Mouse (Mus musculus): ENCODE data around the gene Pcif1. TPM values are rescaled to one million over a fixed set of nuclear protein-coding genes. Genes with fewer than 3 reads are reported as not detected.

The Pcif1 gene
- polyA plus RNA-seq, 1 experiment from 2014 or later = 53.4 TPM

DNA sequence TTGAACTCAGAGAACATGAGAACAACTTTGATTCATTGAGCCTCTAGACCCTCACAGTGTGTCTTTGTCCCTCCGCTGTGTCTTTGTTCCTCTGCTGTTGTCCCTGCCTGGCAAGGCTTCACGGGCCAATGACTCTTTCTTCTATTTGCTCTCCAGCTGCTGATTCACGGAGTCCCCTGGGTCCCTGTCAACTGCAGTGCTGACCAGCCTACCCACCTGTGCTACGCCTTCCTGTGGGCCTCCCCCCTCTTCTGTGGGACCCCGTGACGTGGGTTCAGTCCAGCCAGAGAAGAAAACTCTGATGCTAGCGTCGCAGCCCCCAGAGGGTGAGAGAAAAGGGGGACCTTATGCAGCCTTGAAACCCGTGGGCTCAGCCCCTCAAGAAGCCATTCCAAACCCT is 3.5 kb downstream of the Pcif1 start:
- 85% methylated on average over 9 of the region's 9 CpGs for WGBS
- H3K36me3 ChIP-seq = peaks cover 36% of the 10 kb centered on the region
- H3K4me1 ChIP-seq (replicated peaks) = peaks cover 28% of the 10 kb centered on the region
- ATAC-seq (replicated peaks; ENCODE audit: insufficient number of reproducible peaks, insufficient read depth, low FRiP score, low read depth) = no peak
- no peaks in the 10 kb centered on the region for H3K27me3 ChIP-seq
- no peak overlapping the region for H3K4me3 ChIP-seq
- H3K27ac ChIP-seq = no peak overlapping the region
- H3K4me2 ChIP-seq = no peak overlapping the region
- no peaks in the 10 kb centered on the region for H3K9me3 ChIP-seq (replicated peaks)
- no peak overlapping the region for H3K9ac ChIP-seq

DNA sequence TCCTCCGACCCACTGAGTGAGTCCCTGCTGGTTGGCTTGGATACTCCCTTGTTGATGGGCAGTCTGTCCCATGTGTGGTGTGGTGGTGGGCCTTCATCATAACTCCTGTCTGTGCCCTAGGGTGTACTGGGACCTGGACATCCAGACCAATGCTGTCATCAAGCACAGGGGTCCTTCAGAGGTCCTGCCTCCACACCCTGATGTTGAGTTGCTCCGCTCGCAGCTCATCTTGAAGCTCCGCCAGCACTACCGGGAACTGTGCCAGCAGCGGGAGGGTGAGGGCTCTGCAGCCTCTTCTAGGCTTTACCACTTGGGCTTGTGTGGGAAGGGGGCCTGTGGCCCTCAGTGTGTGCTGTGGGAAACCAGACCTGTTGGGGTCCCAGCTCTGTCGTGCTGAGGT is 6.7 kb downstream of the Pcif1 start:
- peak overlapping the region; percentile 2; the same call in 1 of the 2 replicates for H3K27ac ChIP-seq
- 27% methylated on average over 7 of the region's 7 CpGs for WGBS
- ATAC-seq (replicated peaks; ENCODE audit: insufficient number of reproducible peaks, insufficient read depth, low FRiP score, low read depth) = peak; percentile 48
- peaks cover 67% of the 10 kb centered on the region for H3K36me3 ChIP-seq
- no peaks in the 10 kb centered on the region for H3K9me3 ChIP-seq (replicated peaks)
- H3K4me1 ChIP-seq (replicated peaks) = peaks cover 14% of the 10 kb centered on the region
- H3K27me3 ChIP-seq = no peaks in the 10 kb centered on the region
- no peak overlapping the region for H3K4me2 ChIP-seq
- H3K9ac ChIP-seq = no peak overlapping the region
- no peak overlapping the region for H3K4me3 ChIP-seq

DNA sequence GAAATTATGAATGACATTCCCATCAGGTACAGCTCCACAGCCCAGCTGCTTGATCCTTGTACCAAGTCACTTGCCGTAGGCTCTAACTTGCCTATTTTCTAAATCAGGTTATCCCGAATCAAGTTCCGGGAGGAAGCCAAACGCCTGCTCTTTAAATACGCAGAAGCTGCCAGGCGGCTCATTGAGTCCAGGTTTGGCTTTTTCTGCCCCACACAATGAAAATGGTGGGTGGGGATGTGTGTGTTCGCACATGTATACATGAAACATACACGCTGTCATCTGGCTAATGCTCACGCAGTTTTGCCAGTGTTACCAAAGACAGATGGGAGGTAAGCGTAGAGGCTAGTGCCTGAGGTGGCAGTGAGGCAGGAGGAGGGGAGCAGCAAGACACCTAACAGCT is 7.5 kb downstream of the Pcif1 start:
- Histone ChIP-seq H3K27me3 (no peaks in the 10 kb centered on the region), H3K36me3 (peaks cover 76% of the 10 kb centered on the region), H3K4me2 (no peak overlapping the region), H3K9me3 (replicated peaks) (no peaks in the 10 kb centered on the region), H3K9ac (no peak overlapping the region), H3K27ac (no peak overlapping the region), H3K4me1 (replicated peaks) (peaks cover 10% of the 10 kb centered on the region), H3K4me3 (no peak overlapping the region)
- 93% methylated on average over 10 of the region's 10 CpGs for WGBS
- no peak for ATAC-seq (replicated peaks; ENCODE audit: insufficient number of reproducible peaks, insufficient read depth, low FRiP score, low read depth)

DNA sequence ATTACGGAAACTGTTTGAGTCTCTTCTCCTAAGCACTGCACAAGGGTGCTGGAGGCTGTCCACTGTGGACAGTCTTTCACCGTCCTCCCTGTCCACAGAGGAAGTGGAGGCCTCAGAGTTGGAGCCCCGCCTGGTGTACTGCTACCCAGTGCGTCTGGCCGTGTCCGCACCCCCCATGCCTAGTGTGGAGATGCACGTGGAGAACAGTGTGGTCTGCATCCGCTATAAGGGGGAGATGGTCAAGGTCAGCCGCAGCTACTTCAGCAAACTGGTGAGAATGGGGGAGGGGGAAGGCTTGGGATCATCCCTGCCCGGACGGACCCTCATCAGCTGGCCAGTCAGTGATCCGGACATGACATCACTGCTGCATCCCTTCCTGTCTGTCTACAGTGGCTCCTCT is 9.9 kb downstream of the Pcif1 start:
- ATAC-seq (replicated peaks; ENCODE audit: insufficient number of reproducible peaks, insufficient read depth, low FRiP score, low read depth) = no peak
- Histone ChIP-seq H3K27me3 (no peaks in the 10 kb centered on the region), H3K4me1 (replicated peaks) (peaks cover 10% of the 10 kb centered on the region), H3K27ac (no peak overlapping the region), H3K4me3 (no peak overlapping the region), H3K4me2 (no peak overlapping the region), H3K9ac (no peak overlapping the region), H3K9me3 (replicated peaks) (no peaks in the 10 kb centered on the region), H3K36me3 (peaks cover 93% of the 10 kb centered on the region)
- WGBS = 75% methylated on average over 12 of the region's 12 CpGs

DNA sequence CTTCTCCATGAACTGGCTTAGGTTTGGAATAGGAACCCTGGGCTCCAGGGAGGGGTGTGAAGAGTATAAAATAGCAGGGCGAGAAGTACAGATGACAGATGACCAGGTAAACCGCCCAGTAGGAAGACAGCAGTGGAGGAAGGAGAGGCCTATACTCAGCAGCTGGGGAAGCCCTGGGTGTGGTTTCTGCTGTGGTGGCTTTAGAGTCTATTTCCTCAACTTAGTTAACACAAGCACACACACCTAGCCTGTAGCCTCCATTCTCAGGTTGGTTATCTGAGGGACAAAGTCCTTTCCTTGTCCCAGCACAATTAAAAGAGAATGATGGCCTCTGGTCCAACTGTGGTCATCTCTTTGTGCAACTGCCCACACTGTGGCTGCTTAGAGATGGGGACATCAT is 10.9 kb downstream of the Pcif1 start:
- WGBS = 94% methylated on average over 2 of the region's 2 CpGs
- no peak overlapping the region for H3K4me3 ChIP-seq
- no peak for ATAC-seq (replicated peaks; ENCODE audit: insufficient number of reproducible peaks, insufficient read depth, low FRiP score, low read depth)

DNA sequence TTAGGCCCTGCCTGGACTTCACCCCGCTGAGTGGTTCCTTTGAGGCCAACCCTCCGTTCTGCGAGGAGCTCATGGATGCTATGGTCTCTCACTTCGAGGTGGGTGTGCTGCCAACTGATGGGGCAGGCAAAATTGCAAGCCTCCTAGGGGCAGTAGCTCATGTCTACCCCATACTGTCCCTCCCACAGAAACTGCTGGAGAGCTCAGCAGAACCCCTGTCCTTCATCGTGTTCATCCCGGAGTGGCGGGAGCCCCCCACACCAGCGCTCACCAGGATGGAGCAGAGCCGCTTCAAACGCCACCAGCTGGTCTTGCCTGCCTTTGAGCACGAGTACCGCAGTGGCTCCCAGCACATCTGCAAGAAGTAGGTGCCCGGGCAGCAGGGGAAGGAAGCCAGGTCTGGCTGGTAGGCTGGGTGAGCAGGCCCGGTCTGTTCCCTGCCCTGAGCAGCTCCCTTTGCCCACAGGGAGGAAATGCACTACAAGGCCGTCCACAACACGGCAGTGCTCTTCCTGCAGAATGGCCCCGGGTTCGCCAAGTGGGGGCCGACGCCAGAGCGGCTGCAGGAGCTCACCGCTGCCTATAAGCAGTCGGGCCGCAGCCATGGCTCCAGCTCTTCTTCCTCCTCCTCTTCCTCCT is 11.4 kb downstream of the Pcif1 start:
- no peak overlapping the region for H3K27ac ChIP-seq
- no peak for ATAC-seq (replicated peaks; ENCODE audit: insufficient number of reproducible peaks, insufficient read depth, low FRiP score, low read depth)
- WGBS = 94% methylated on average over 24 of the region's 24 CpGs

More for the DNA sequence above, 10.9 kb downstream of the Pcif1 start:
- H3K27ac ChIP-seq = no peak overlapping the region
- no peak overlapping the region for H3K9ac ChIP-seq
- H3K36me3 ChIP-seq = peaks cover 97% of the 10 kb centered on the region
- H3K9me3 ChIP-seq (replicated peaks) = no peaks in the 10 kb centered on the region
- H3K4me1 ChIP-seq (replicated peaks) = peaks cover 10% of the 10 kb centered on the region
- no peak overlapping the region for H3K4me2 ChIP-seq
- no peaks in the 10 kb centered on the region for H3K27me3 ChIP-seq

DNA sequence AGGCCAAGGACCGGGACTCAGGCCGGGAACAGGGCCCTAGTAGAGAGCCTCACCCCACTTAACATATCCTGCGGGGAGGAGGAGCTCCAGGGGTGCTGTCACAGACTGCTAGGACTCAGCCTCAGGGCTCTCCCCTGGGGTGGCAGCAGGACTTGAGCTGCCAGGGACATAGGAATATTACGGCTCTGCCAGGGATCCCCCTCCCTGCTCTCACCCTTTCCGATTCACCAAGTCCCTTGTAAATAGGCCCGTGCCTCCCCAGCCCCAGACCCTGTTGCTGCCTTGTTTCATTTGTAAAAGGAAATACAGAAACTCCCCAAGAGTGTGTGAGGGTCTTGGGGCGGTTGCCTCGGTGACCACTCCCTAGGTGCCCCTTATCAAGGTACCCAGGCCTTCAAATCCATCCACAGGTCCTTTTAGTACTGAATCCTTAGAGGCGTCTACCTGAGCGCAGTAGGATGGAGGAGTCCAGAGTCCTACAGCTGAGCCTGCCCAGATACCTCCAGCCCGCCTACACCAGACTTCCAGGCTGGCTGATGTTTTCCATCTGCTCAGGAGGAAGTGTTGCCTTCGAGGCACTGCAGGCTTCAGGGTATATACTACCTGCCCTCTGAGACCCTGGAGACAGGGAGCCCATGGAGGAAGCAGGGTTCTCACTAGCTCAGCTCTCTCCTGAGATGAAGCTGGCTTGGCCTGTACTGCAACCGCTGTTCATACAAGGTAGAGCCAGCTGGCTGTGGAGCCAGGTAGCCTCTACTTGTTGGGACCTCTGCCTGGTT is 12.1 kb downstream of the Pcif1 start:
- Histone ChIP-seq H3K4me3 (no peak overlapping the region), H3K9ac (no peak overlapping the region), H3K27me3 (no peaks in the 10 kb centered on the region), H3K4me2 (no peak overlapping the region), H3K9me3 (replicated peaks) (no peaks in the 10 kb centered on the region), H3K27ac (no peak overlapping the region), H3K4me1 (replicated peaks) (no peaks in the 10 kb centered on the region), H3K36me3 (peaks cover 100% of the 10 kb centered on the region)
- 79% methylated on average over 13 of the region's 13 CpGs for WGBS
- ATAC-seq (replicated peaks; ENCODE audit: insufficient number of reproducible peaks, insufficient read depth, low FRiP score, low read depth) = no peak

More for the DNA sequence above, 11.4 kb downstream of the Pcif1 start:
- H3K4me3 ChIP-seq = no peak overlapping the region
- H3K36me3 ChIP-seq = peaks cover 97% of the 10 kb centered on the region
- no peaks in the 10 kb centered on the region for H3K9me3 ChIP-seq (replicated peaks)
- H3K4me2 ChIP-seq = no peak overlapping the region
- H3K27me3 ChIP-seq = no peaks in the 10 kb centered on the region
- H3K4me1 ChIP-seq (replicated peaks) = peaks cover 7% of the 10 kb centered on the region
- H3K9ac ChIP-seq = no peak overlapping the region

DNA sequence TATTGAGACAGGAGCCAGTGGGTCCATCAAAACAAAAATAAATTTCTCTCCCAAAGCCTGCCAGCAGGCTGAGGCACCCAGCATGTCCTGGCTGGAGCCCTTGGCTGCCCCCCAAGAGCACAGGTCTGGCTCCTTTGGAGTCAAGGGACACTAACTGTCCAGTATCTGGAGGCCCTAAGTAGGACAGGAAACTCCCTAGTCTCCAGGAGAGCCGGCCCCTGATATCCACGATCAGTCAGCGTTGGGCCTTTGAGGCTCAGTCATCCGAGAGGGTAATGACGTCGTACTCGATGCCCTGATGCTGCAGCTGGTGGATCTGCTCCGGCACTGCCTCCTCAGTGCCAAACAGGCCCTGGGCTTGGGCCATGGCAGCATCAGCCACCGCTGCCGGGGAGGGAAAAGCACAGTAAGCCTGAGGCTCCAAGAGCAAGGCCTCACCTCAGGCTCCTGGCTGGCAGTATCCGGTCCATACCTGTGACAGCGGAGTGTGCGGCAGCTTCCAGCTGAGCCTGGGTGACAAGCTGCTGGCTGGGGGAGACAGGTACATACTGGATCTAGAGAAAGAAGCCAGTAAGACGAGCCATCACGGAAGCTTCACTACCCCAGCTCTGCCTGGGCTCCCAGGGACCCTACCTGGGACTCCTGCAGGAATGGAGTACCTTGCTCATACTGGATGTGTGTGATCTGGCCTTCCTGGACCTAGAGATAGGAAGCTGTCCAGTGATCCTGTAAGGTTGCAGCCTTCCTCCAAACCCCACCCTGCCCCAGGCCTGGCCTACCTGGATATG is 13.0 kb downstream of the Pcif1 start:
- Histone ChIP-seq H3K4me2 (no peak overlapping the region), H3K9ac (no peak overlapping the region), H3K36me3 (peaks cover 98% of the 10 kb centered on the region), H3K9me3 (replicated peaks) (no peaks in the 10 kb centered on the region), H3K4me3 (no peak overlapping the region), H3K27ac (no peak overlapping the region), H3K4me1 (replicated peaks) (no peaks in the 10 kb centered on the region), H3K27me3 (no peaks in the 10 kb centered on the region)
- ATAC-seq (replicated peaks; ENCODE audit: insufficient number of reproducible peaks, insufficient read depth, low FRiP score, low read depth) = no peak
- 83% methylated on average over 15 of the region's 15 CpGs for WGBS

DNA sequence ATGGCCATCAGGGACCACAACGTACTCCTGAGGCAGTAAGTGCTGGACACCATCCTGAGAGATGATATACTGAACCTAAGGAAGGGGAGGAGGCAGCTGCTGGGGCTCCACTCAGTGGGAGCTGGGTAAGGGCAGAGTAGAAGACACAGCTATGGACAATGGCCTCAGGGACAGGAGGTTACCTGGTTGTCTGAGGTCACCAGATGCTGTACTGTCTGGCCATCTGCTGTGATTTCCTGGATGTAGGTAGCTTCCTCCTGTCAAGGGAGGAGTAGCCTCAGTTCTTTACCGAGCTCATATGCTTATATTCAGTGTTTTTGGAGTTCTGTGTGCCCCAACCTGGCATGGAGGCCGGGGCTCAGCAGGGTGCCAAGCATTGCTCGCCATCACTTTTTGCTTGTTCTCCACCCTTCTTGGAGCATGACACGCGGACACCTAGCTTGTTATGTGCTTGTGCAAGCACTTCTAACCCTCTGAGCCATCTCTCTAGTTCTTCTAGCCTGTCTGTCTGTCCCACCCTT is 13.7 kb downstream of the Pcif1 start:
- Histone ChIP-seq H3K36me3 (peaks cover 98% of the 10 kb centered on the region), H3K9me3 (replicated peaks) (no peaks in the 10 kb centered on the region), H3K27me3 (no peaks in the 10 kb centered on the region), H3K4me3 (no peak overlapping the region), H3K9ac (no peak overlapping the region), H3K27ac (no peak overlapping the region), H3K4me1 (replicated peaks) (no peaks in the 10 kb centered on the region), H3K4me2 (no peak overlapping the region)
- WGBS = 89% methylated on average over 6 of the region's 6 CpGs
- ATAC-seq (replicated peaks; ENCODE audit: insufficient number of reproducible peaks, insufficient read depth, low FRiP score, low read depth) = no peak

DNA sequence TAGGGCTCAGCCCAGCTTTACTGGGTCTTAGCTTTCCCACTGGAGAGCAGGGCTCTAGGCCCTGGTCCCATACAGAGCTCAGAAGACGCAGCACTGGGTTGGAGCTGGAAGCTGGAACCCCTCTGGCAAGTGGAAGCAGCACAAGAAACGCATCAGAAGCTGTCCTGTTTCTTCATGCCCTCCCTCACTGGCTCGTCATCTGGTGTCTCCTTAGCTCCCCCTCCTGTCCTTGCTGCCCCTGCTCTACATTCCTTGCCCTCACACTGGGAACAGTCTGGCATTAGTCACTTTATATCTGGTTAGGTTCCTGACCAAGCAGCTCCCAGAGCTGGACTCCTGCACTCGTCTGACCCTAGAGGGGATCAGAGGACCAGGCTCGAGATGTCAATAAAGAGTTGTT is 14.9 kb downstream of the Pcif1 start:
- H3K27me3 ChIP-seq = no peaks in the 10 kb centered on the region
- no peak overlapping the region for H3K4me3 ChIP-seq
- no peak overlapping the region for H3K9ac ChIP-seq
- no peak overlapping the region for H3K4me2 ChIP-seq
- H3K4me1 ChIP-seq (replicated peaks) = no peaks in the 10 kb centered on the region
- peaks cover 98% of the 10 kb centered on the region for H3K36me3 ChIP-seq
- H3K9me3 ChIP-seq (replicated peaks) = no peaks in the 10 kb centered on the region
- no peak for ATAC-seq (replicated peaks; ENCODE audit: insufficient number of reproducible peaks, insufficient read depth, low FRiP score, low read depth)
- H3K27ac ChIP-seq = no peak overlapping the region
- 63% methylated on average over 5 of the region's 5 CpGs for WGBS

DNA sequence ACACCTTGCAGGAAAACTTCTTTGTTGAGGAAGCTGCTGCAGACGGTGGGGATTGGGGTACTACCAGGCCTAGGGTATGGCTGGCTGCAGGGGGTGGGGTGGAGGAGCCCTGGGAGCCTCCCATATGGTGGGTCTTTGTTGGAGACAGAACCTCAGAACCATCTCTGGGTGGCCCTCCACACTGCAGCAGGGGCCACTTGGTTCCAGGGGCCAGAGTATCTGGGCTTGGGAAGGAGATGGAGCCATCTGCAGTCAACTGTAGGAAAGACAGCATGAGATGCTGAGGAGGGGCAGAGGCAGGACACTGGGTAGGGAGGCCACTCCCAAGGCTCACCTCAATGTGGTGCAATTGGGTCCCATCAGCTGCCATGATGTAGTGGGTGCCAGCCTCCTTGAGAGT is 15.5 kb downstream of the Pcif1 start:
- Histone ChIP-seq H3K27me3 (no peaks in the 10 kb centered on the region), H3K9ac (no peak overlapping the region), H3K9me3 (replicated peaks) (no peaks in the 10 kb centered on the region), H3K4me1 (replicated peaks) (no peaks in the 10 kb centered on the region), H3K27ac (no peak overlapping the region), H3K4me3 (no peak overlapping the region), H3K4me2 (no peak overlapping the region), H3K36me3 (peaks cover 98% of the 10 kb centered on the region)
- ATAC-seq (replicated peaks; ENCODE audit: insufficient number of reproducible peaks, insufficient read depth, low FRiP score, low read depth) = no peak
- WGBS = 79% methylated on average over 1 of the region's 1 CpGs

Measured in heart, embryonic 15.5 days (tissue).